Comparison of ENCODE assay signal across 8 mouse cellular contexts in the genomic region with DNA sequence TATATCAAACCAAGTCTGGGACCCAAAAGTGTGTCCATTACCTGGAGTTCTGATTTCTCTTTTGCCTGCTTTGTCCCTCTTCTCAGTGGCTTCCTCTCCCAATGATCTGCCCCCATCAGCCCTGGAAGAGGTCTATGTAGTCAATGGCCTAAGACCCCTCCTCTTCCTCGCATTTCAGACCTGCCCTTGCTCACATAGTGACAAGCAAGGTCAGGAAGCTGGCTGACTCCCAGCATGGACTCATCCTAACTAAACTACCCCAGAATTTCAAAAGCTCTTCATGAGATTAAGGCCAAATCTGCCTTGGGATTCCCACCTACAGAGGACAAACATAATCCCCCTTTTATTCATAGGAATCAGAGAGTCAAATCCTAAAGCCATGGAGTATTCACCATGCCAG. TPM values are rescaled to one million over a fixed set of nuclear protein-coding genes. Genes with fewer than 3 reads are reported as not detected.
DNase-seq lines count a peak whose midpoint lies in the region; ATAC-seq and TF ChIP-seq lines count a peak whose summit lies in the region.

No protein-coding gene starts in this region.

- no peak for ATAC-seq in kidney, embryonic 14.5 days (ENCODE audit: low FRiP score, low TSS enrichment)
- ATAC-seq in heart, postnatal 0 days (ENCODE audit: insufficient read depth, low read depth), result no peak
- no peak for ATAC-seq in midbrain, embryonic 11.5 days (ENCODE audit: low FRiP score)

- no peaks in the 10 kb centered on the region for H3K9me3 ChIP-seq in kidney, embryonic 14.5 days (ENCODE audit: control insufficient read depth, low read length)
- no peaks in the 10 kb centered on the region for H3K9me3 ChIP-seq in heart, postnatal 0 days (replicated peaks; ENCODE audit: control insufficient read depth, low read length)
- no peaks in the 10 kb centered on the region for H3K9me3 ChIP-seq in midbrain, embryonic 11.5 days (ENCODE audit: control insufficient read depth, low read length)

- DNase-seq in kidney, postnatal 14 days, result no peak
- no peak for DNase-seq in heart, postnatal 0 days (ENCODE audit: low spot score)
- DNase-seq in midbrain, embryonic 11.5 days (ENCODE audit: low spot score, missing footprints), result peak; percentile 87
- no peak for DNase-seq in thymus, postnatal 25 days
- DNase-seq in cerebellum, adult 11 months, result no peak
- no peak for DNase-seq in layer of hippocampus, adult 9-11 months

- H3K9ac ChIP-seq in kidney, embryonic 14.5 days (ENCODE audit: low read depth, low read length), result no peak overlapping the region
- H3K9ac ChIP-seq in heart, postnatal 0 days (replicated peaks; ENCODE audit: low read depth, low read length), result no peak overlapping the region
- no peak overlapping the region for H3K9ac ChIP-seq in midbrain, embryonic 11.5 days (ENCODE audit: low read length)

- 48% methylated on average over 1 of the region's 1 CpGs for WGBS in kidney, embryonic 14.5 days
- WGBS in heart, postnatal 0 days, result 54% methylated on average over 1 of the region's 1 CpGs
- WGBS in midbrain, embryonic 11.5 days, result 7% methylated on average over 1 of the region's 1 CpGs

- H3K4me1 ChIP-seq in kidney, embryonic 14.5 days (ENCODE audit: control insufficient read depth, insufficient read depth, low read length), result 0 out of 2 replicates have a peak, but pooled peaks cover 4% of the 10 kb centered on the region
- H3K4me1 ChIP-seq in cortical plate, adult 2 months (ENCODE audit: control insufficient read depth, insufficient read depth, low read length), result peaks cover 3% of the 10 kb centered on the region
- peaks cover 38% of the 10 kb centered on the region for H3K4me1 ChIP-seq in heart, postnatal 0 days (ENCODE audit: control insufficient read depth, insufficient read depth)
- peaks cover 18% of the 10 kb centered on the region for H3K4me1 ChIP-seq in midbrain, embryonic 11.5 days (ENCODE audit: control insufficient read depth, insufficient read depth, low read length)

- TF ChIP-seq CTCF in cortical plate, adult 2 months (IDR thresholded peaks at IDR 0.05; ENCODE audit: extremely low read depth, insufficient read depth, low read length), result no peak
- TF ChIP-seq CTCF in heart, postnatal 0 days (IDR thresholded peaks at IDR 0.05; ENCODE audit: low read depth), result no peak

- H3K27ac ChIP-seq in kidney, embryonic 14.5 days (ENCODE audit: low read depth, low read length), result no peak overlapping the region
- H3K27ac ChIP-seq in cortical plate, adult 2 months (ENCODE audit: insufficient read depth, low read length), result no peak overlapping the region
- peak overlapping the region; percentile 80 for H3K27ac ChIP-seq in heart, postnatal 0 days (ENCODE audit: low read depth)
- no peak overlapping the region for H3K27ac ChIP-seq in midbrain, embryonic 11.5 days (ENCODE audit: low read depth, low read length)

- no peak for TF ChIP-seq POLR2A in cortical plate, adult 2 months (IDR thresholded peaks at IDR 0.05; ENCODE audit: extremely low read depth, insufficient read depth, low read length)

- peaks cover 3% of the 10 kb centered on the region; the same call in 1 of the 2 replicates for H3K27me3 ChIP-seq in kidney, embryonic 14.5 days (ENCODE audit: control insufficient read depth, insufficient read depth, low read length)
- no peaks in the 10 kb centered on the region for H3K27me3 ChIP-seq in heart, postnatal 0 days (ENCODE audit: control insufficient read depth, insufficient read depth, low read length)
- H3K27me3 ChIP-seq in midbrain, embryonic 11.5 days (ENCODE audit: control insufficient read depth, insufficient read depth, low read length), result peaks cover 17% of the 10 kb centered on the region

- peak overlapping the region; percentile 100; the same call in 1 of the 2 replicates for H3K4me2 ChIP-seq in kidney, embryonic 14.5 days (replicated peaks; ENCODE audit: low read depth, low read length)
- H3K4me2 ChIP-seq in heart, postnatal 0 days (ENCODE audit: low read depth, low read length), result peak overlapping the region; percentile 81
- peak overlapping the region; percentile 100 for H3K4me2 ChIP-seq in midbrain, embryonic 11.5 days

- H3K36me3 ChIP-seq in kidney, embryonic 14.5 days (ENCODE audit: control insufficient read depth, insufficient read depth, low read length), result no peaks in the 10 kb centered on the region
- no peaks in the 10 kb centered on the region for H3K36me3 ChIP-seq in heart, postnatal 0 days (replicated peaks; ENCODE audit: control insufficient read depth, insufficient read depth, low read length)
- H3K36me3 ChIP-seq in midbrain, embryonic 11.5 days (ENCODE audit: control insufficient read depth, insufficient read depth, low read length), result no peaks in the 10 kb centered on the region

- no peak for TF ChIP-seq EP300 in heart, postnatal 0 days (IDR thresholded peaks at IDR 0.05; ENCODE audit: low read depth)

- H3K4me3 ChIP-seq in kidney, embryonic 14.5 days (ENCODE audit: low read length), result peak overlapping the region; percentile 80
- H3K4me3 ChIP-seq in cortical plate, adult 2 months (ENCODE audit: insufficient read depth, low read length), result peak overlapping the region; percentile 59; the same call in 1 of the 2 replicates
- no peak overlapping the region for H3K4me3 ChIP-seq in heart, postnatal 0 days (ENCODE audit: low read depth, low read length)
- peak overlapping the region; percentile 72 for H3K4me3 ChIP-seq in midbrain, embryonic 11.5 days (ENCODE audit: low read depth, low read length)

RNA-seq across cellular contexts. Expression of gene Epb41, which starts 0.7 kb away (rescaled TPM):
- 52.5 and 78.5 TPM in 2 replicates for polyA plus RNA-seq in kidney, embryonic 14.5 days (2014; fragmentation: Nextera tagmentation; extraction: Ambion mirVana)
- 36.5 and 37.8 TPM in 2 replicates for polyA plus RNA-seq in cortical plate, adult 2 months (2012; rRNA removed)
- 47.3 and 52.8 TPM in 2 replicates for total RNA-seq in heart, postnatal 0 days (2014; rRNA removed; ENCODE audit: low replicate concordance)
- 21.2 and 26.6 TPM in 2 replicates for polyA plus RNA-seq in heart, postnatal 0 days (2015; fragmentation: Nextera tagmentation; extraction: Ambion mirVana)
- polyA plus RNA-seq in midbrain, embryonic 11.5 days (2014; fragmentation: Nextera tagmentation; extraction: Ambion mirVana), result 210 and 230 TPM in 2 replicates

RNA-seq across cellular contexts. Expression of gene Gm10300, which starts 1.3 kb away (rescaled TPM):
- 0.09 TPM in 1 of 2 replicates, not detected in the other for polyA plus RNA-seq in kidney, embryonic 14.5 days (2014; fragmentation: Nextera tagmentation; extraction: Ambion mirVana)
- polyA plus RNA-seq in cortical plate, adult 2 months (2012; rRNA removed), result 0.10 and 0.19 TPM in 2 replicates
- 1.7 TPM in 1 of 2 replicates, not detected in the other for total RNA-seq in heart, postnatal 0 days (2014; rRNA removed; ENCODE audit: low replicate concordance)
- polyA plus RNA-seq in heart, postnatal 0 days (2015; fragmentation: Nextera tagmentation; extraction: Ambion mirVana), result 0.18 TPM in 2 replicates
- polyA plus RNA-seq in midbrain, embryonic 11.5 days (2014; fragmentation: Nextera tagmentation; extraction: Ambion mirVana), result 0.07 TPM in 1 of 2 replicates, not detected in the other
